Mouse (Mus musculus): ENCODE data around the gene Il33. TPM values are rescaled to one million over a fixed set of nuclear protein-coding genes. Genes with fewer than 3 reads are reported as not detected.
A peak's percentile ranks its signal among the peaks of the same experiment; 100 is the strongest.

The Il33 gene
- polyA plus RNA-seq, 1 experiment from 2014 or later = 7.0 TPM

DNA sequence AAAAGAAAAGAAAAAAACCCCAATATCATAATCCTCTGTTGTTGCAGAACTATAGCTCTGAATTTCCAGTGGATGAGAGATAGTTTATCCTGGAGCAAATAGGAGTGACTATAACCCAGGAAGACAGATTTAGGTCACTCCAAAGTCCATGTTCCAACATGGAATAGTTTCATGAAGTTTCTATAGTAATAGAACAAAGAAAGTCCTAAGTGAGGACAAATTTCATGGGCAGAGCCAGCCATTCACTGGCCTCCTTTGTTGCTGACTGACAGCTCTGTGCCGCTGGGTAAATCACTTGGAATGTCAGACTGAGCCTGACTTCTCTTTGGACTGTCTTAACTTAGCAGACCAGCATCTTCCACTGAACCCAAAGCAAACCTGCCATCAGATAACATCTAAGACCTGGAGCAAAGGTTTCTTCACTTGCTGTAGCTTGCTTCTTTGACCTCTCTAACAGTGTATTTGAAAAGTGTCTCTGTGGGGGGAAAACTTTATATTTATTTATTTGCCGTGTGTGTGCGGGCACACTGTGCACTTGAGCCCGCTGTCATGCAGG lies 31.1 kb upstream of the Il33 start:
- H3K27me3 ChIP-seq = no peaks in the 10 kb centered on the region
- CTCF ChIA-PET = interaction anchor here (1.2 to 3.3 kb wide), 5 partner anchors 11 to 19 kb away, joined by 3 to 15 read pairs (median 3); no protein-coding TSS in a partner anchor
- in situ Hi-C loops (cut with MboI; ENCODE audit: low pct_unique_long_range_greater_than_20kb) = no loop called here
- ATAC-seq (peak; percentile 17), DNase-seq (ENCODE audit: low read depth, low spot score) (no peak)
- POLR2A ChIA-PET = no interaction called here
- TF ChIP-seq CTCF (IDR thresholded peaks at IDR 0.05) = no peak

DNA sequence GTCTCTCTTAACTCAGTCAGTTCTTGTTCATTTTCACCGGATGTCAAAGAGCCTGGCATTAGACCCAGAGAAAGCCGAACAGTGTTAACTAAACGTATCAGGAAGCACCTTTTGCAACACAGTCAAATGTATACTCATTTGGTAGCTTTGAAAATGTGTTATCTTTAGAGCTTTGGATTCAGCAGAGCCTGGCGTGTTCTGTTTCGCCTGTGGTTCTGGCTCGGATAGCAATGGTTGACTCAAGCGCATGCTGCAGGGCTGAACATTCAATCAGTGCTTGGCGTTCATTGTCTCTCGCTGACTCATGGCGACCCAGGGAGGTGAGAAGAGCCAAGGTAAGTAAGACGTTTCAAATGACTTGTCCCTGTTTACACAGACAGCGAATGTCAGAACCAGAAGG lies 30.5 kb upstream of the Il33 start:
- TF ChIP-seq CTCF (IDR thresholded peaks at IDR 0.05) = no peak
- ATAC-seq (peak; percentile 60), DNase-seq (ENCODE audit: low read depth, low spot score) (peak; percentile 47)
- ChIA-PET POLR2A (interaction anchor here (0.8 kb wide), 1 partner anchor 25 kb away, joined by 3 read pairs; no protein-coding TSS in a partner anchor), CTCF (interaction anchor here (1.2 to 3.3 kb wide), 5 partner anchors 11 to 18 kb away, joined by 3 to 15 read pairs (median 3); no protein-coding TSS in a partner anchor)
- in situ Hi-C loops (cut with MboI; ENCODE audit: low pct_unique_long_range_greater_than_20kb) = no loop called here
- no peaks in the 10 kb centered on the region for H3K27me3 ChIP-seq

DNA sequence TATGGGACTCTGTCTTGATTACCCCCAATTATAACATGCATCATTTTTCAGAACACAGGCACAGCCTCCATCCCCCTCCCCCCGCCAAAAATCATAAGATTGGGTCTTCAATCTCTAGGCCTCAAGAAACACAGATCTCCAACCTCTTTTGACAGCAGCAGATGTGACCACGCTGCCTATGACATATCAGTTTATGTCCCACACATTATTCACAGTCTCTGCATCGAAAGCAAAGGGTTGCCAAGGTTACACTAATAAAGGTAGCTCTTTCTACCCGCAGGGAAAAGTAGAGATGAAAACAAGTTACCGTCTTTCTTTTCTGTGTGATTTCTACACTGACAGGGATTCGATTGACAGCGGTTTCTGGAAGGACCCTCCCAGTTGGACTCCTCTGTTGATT lies 29.9 kb upstream of the Il33 start:
- no peaks in the 10 kb centered on the region for H3K27me3 ChIP-seq
- no peak for TF ChIP-seq CTCF (IDR thresholded peaks at IDR 0.05)
- in situ Hi-C loops (cut with MboI; ENCODE audit: low pct_unique_long_range_greater_than_20kb) = no loop called here
- ATAC-seq (no peak), DNase-seq (ENCODE audit: low read depth, low spot score) (no peak)
- POLR2A ChIA-PET = interaction anchor here (0.8 kb wide), 1 partner anchor 26 kb away, joined by 3 read pairs; no protein-coding TSS in a partner anchor
- CTCF ChIA-PET = interaction anchor here (1.6 to 3.3 kb wide), 2 partner anchors 11 to 13 kb away, joined by 3 to 15 read pairs; no protein-coding TSS in a partner anchor

DNA sequence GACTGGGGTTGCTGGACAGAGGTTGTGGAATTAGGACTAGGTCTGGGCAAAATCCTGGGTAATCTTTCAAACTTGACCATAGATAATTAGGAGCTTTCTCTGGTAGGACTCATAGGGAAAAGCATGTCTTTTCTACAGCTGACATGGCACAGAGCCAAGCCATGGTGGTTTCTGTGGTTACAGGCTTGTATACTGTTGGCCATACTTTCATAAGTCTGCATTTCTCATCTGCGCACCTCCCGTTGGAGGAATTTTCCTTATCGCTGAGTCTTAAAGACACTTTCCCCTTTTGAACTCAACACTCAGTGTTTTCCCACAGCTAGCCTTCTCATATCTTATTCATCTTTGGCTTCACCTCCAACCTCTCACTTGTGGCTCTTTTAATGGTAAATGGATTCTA lies 24.6 kb upstream of the Il33 start:
- CTCF ChIA-PET = no interaction called here
- H3K27me3 ChIP-seq = no peaks in the 10 kb centered on the region
- in situ Hi-C loops (cut with MboI; ENCODE audit: low pct_unique_long_range_greater_than_20kb) = no loop called here
- DNase-seq (ENCODE audit: low read depth, low spot score) (peak; percentile 68), ATAC-seq (no peak)
- no peak for TF ChIP-seq CTCF (IDR thresholded peaks at IDR 0.05)
- POLR2A ChIA-PET = interaction anchor here (0.6 kb wide), 1 partner anchor 218 kb away, joined by 4 read pairs; no protein-coding TSS in a partner anchor

DNA sequence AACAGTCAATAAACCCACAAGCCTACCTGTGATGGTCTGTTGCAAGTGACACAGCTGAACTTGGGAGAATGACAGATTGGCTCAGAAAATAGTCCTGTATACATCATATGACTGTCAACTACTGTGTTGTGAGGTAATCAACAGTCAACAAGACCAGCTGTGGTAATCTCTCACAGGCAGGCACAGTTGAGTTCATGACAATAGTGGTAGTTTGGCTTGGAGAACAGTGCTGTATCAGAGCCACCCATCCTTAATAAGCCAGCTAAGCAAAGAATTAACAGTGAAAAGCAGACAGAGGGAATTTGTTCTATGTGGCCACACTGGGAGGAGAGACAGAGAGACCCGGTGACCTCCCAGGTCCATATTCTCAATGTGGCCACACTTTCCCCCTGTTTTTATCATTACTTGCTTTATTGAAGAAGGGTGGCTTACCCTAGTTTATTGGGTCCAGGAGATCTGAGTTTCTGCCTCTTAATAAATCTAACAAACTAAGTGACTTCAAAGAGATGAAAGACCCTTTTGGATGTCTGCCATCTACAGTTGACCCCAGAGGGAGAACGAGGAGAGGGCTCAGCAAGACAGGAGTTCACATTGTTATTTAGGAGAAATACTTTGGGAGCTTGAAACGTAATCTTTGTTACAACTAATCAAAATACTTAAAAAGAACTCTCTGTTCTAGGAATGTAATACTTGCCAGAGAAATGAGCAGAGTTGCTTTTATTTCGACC lies 22.4 kb upstream of the Il33 start:
- ChIA-PET CTCF (no interaction called here), POLR2A (no interaction called here)
- in situ Hi-C loops (cut with MboI; ENCODE audit: low pct_unique_long_range_greater_than_20kb) = no loop called here
- DNase-seq (ENCODE audit: low read depth, low spot score) (no peak), ATAC-seq (no peak)
- no peaks in the 10 kb centered on the region for H3K27me3 ChIP-seq
- TF ChIP-seq CTCF (IDR thresholded peaks at IDR 0.05) = no peak

DNA sequence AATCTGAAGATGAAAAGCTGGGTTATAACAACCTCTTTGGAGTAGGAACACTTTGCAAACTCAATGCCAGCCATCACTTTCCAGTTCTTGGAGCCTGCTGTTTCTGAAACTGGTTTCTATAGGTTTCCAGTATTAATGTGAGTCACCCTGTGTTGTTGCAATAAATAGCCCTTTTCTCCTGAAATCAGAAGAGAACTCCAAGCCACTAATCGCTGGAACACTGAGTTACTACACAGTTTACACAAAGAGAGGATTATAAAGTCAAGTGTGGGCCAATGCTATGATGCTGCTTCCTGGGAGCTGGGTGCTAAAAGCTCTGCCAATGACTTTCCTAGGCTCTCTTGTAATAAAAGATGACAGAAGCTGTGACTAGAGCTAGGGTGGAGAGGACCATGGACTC lies 19.0 kb upstream of the Il33 start:
- no peaks in the 10 kb centered on the region for H3K27me3 ChIP-seq
- in situ Hi-C loops (cut with MboI; ENCODE audit: low pct_unique_long_range_greater_than_20kb) = no loop called here
- DNase-seq (ENCODE audit: low read depth, low spot score) = no peak
- TF ChIP-seq CTCF (IDR thresholded peaks at IDR 0.05) = no peak
- ChIA-PET POLR2A (no interaction called here), CTCF (interaction anchor here (1.0 to 3.6 kb wide), 6 partner anchors 10 to 26 kb away, joined by 3 to 15 read pairs (median 3); partner anchors contain the start of gene Il33)
- no peak for ATAC-seq

DNA sequence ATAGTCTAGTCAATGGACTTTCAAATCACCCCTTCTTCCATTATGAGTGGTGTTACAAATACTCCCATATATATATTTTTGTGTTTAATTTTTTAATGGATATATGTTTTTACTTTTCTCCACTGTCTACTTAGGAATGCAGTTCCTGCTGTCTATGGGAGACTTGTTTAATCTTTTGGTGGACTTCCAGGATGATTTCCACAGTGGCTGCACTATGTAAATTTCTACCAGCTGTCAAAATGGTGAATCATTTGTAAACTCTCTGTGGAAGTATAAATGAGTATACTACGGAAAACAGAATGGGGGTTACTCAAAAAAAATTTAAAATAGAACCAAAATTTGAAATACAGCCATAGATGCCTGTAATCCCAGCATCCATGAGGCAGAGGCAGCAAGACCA lies 15.7 kb upstream of the Il33 start:
- DNase-seq (ENCODE audit: low read depth, low spot score) (no peak), ATAC-seq (no peak)
- no peak for TF ChIP-seq CTCF (IDR thresholded peaks at IDR 0.05)
- no peaks in the 10 kb centered on the region for H3K27me3 ChIP-seq
- ChIA-PET POLR2A (no interaction called here), CTCF (interaction anchor here (1.0 to 1.6 kb wide), 2 partner anchors 15 to 31 kb away, joined by 3 to 5 read pairs; no protein-coding TSS in a partner anchor)
- in situ Hi-C loops (cut with MboI; ENCODE audit: low pct_unique_long_range_greater_than_20kb) = no loop called here

DNA sequence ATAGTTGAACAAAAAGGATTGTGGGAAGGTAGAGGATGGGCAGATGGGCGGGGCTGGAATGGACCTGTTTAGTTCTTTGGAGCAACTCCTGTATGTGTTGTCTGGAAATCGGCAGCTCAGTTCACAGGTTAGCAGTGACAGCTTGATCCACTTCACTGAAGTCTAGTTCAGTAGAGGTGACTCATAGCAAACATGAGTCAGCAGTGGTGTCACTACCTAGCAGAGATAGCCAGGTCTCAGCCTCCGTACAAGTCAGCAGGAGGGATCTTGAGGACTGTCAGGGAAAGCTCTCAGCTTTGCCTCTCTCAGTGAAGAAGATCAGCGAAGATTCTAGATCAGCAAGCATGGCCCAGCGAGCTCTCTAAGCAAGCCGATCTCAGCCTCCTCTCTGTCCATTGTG lies 13.0 kb upstream of the Il33 start:
- in situ Hi-C loops (cut with MboI; ENCODE audit: low pct_unique_long_range_greater_than_20kb) = no loop called here
- POLR2A ChIA-PET = interaction anchor here (0.7 to 1.3 kb wide), 2 partner anchors 53 to 296 kb away, joined by 3 to 5 read pairs; no protein-coding TSS in a partner anchor
- no peak for DNase-seq (ENCODE audit: low read depth, low spot score)
- TF ChIP-seq CTCF (IDR thresholded peaks at IDR 0.05) = no peak
- CTCF ChIA-PET = interaction anchor here (1.6 kb wide), 1 partner anchor 35 kb away, joined by 4 read pairs; no protein-coding TSS in a partner anchor
- no peaks in the 10 kb centered on the region for H3K27me3 ChIP-seq
- ATAC-seq = peak; percentile 94

DNA sequence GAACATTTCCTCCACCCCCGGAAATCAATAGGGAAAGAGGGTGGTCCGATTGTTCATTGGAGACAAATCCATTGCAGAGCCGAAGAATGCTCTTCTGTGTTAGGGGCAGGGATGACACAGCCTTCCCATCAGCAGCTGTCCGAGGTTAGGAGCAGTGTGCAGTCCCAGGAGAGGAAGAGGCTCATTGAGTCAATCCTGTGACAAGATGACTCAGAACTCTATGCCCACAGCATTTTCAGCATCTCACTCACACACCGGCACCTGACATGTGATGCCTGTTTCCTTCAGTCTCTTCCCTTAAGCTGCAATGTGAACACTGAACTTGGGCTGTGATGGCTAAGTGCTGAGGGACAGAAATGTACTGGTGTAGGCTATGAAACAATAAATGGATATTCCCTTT lies 7.5 kb upstream of the Il33 start:
- in situ Hi-C loops (cut with MboI; ENCODE audit: low pct_unique_long_range_greater_than_20kb) = no loop called here
- DNase-seq (ENCODE audit: low read depth, low spot score) (no peak), ATAC-seq (no peak)
- ChIA-PET POLR2A (no interaction called here), CTCF (interaction anchor here (1.0 kb wide), 1 partner anchor 13 kb away, joined by 3 read pairs; no protein-coding TSS in a partner anchor)
- H3K27me3 ChIP-seq = no peaks in the 10 kb centered on the region
- TF ChIP-seq CTCF (IDR thresholded peaks at IDR 0.05) = no peak

DNA sequence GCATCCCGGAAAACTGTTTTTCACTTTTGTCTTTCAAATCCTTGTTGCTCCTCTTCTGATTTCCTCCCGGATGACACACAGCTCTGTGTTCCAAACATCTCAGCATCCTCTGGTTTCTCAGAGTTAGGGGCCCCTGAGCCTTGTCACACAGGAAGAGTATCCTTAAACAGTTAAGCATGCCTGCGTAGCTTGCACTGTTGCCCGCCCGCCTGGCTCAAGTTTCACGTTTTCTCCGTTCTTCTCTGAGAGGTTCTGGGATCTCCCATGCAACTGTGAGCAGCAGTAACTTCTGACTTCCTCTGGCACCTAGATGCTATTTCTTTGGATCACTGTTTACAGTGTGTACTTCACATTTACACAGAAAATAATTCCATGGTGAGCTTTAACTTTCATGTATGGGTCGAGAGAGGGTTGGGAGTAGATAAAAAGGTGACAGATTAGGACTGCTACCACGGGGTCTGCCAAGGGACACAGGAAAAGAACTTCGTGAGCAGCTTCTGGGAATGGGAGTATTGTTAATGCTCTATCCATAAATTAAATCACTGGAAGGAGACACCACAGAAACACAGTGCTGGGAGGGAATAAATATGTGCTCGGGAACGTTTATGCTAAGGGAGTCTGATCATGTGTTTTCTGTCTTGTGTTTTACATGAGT lies 1.3 kb downstream of the Il33 start:
- TF ChIP-seq CTCF (IDR thresholded peaks at IDR 0.05) = no peak
- CTCF ChIA-PET = no interaction called here
- H3K27me3 ChIP-seq = no peaks in the 10 kb centered on the region
- POLR2A ChIA-PET = no interaction called here
- DNase-seq (ENCODE audit: low read depth, low spot score) (no peak), ATAC-seq (no peak)
- in situ Hi-C loops (cut with MboI; ENCODE audit: low pct_unique_long_range_greater_than_20kb) = no loop called here
